Mouse (Mus musculus) lung, postnatal 0 days (tissue): ENCODE measurements around the gene Nrxn3. TPM values are rescaled to one million over a fixed set of nuclear protein-coding genes. Genes with fewer than 3 reads are reported as not detected.
A peak's percentile ranks its signal among the peaks of the same experiment; 100 is the strongest.

Experiments used
- ATAC-seq: fragments of 200-750 bp; cut with Nextera tagmentation; 2 replicates; pipeline ENCODE4 v1.8.0; 2017; ENCODE audit warnings: moderate library complexity
- DNase-seq: peaks from one replicate; pipeline ENCODE4 v3.0.0-alpha.2; 2016; ENCODE audit warnings: low spot score
- H3K27ac ChIP-seq: fragments of 300-500 bp; sonication (generic); 2 replicates; pipeline ENCODE4 v1.5.1; 2014; ENCODE audit warnings: antibody characterized with exemption, mild to moderate bottlenecking, low read length, mixed read lengths
- H3K27me3 ChIP-seq: fragments of 300-500 bp; sonication (generic); replicated peaks from 2 replicates; pipeline ENCODE4 v1.6.1; 2014; ENCODE audit warnings: low read length, mixed read lengths; ENCODE audit not compliant: insufficient read depth
- H3K36me3 ChIP-seq: fragments of 300-500 bp; sonication (generic); 2 replicates; pipeline ENCODE4 v1.6.1; 2014; ENCODE audit warnings: low read length, mixed read lengths; ENCODE audit not compliant: insufficient read depth
- H3K4me1 ChIP-seq: fragments of 300-500 bp; sonication (generic); 2 replicates; pipeline ENCODE4 v1.6.1; 2014; ENCODE audit warnings: antibody characterized with exemption, low read depth, low read length, mixed read lengths; ENCODE audit not compliant: insufficient read depth
- H3K4me2 ChIP-seq: fragments of 300-500 bp; sonication (generic); replicated peaks from 2 replicates; pipeline ENCODE4 v1.6.1; 2014; ENCODE audit warnings: low read depth, mild to moderate bottlenecking, low read length, moderate library complexity, mixed read lengths
- H3K4me3 ChIP-seq: fragments of 300-500 bp; sonication (generic); 2 replicates; pipeline ENCODE4 v1.5.1; 2014; ENCODE audit warnings: low read depth, low read length
- H3K9ac ChIP-seq: fragments of 300-500 bp; sonication (generic); replicated peaks from 2 replicates; pipeline ENCODE4 v1.6.1; 2014; ENCODE audit warnings: low read depth, mild to moderate bottlenecking
- H3K9me3 ChIP-seq: fragments of 300-500 bp; sonication (generic); 2 replicates; pipeline ENCODE4 v1.6.1; 2016; ENCODE audit warnings: low read length, mixed read lengths
- CTCF ChIP-seq: IDR thresholded peaks from 2 replicates; pipeline ENCODE4 v1.5.1; 2016; ENCODE audit warnings: antibody characterized with exemption, mild to moderate bottlenecking
- EP300 ChIP-seq: IDR thresholded peaks from 2 replicates; pipeline ENCODE4 v1.6.1; 2016; ENCODE audit warnings: antibody characterized with exemption, mild to moderate bottlenecking, control low read depth
- WGBS: fragments of 180-500 bp; shearing (Covaris S2); extraction: QIAGEN DNeasy Blood & Tissue Kit; methylation state at CpG from one replicate; pipeline ENCODE4 v1.1.7; 2014; 5-methylcytosine and 5-hydroxymethylcytosine counted together
- polyA plus RNA-seq: library from polyadenylated mRNA; unstranded; fragments of >200 nt; fragmentation: Nextera tagmentation; extraction: Ambion mirVana; gene quantifications from 2 replicates; pipeline ENCODE4 v1.2.1, GENCODE M21; 2015

Nrxn3 gene
- polyA plus RNA-seq, 1 experiment from 2014 or later: 2.1 TPM

DNA sequence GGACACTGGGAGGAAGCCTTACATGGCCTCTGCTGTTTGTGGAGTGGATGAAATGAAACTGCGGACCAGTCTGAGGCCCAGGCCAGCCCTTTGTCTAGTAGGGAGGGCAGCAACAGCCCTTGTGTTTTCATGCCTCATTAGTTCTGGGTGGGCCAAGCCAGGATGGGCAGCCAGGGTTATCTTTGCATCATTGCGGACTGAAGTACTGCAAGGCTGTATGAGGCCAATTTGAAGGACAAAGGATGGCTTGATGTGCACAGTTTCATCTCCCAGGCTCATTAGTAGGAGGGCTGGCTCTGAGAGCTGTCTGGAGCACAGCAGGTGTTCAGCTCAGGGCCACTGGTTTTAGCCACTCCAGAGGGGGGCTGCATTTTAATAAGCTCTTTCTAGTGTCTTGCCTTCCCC, 458.5 kb downstream of the Nrxn3 start:
- 76% methylated on average over 2 of the region's 2 CpGs for WGBS
- Histone ChIP-seq H3K27me3 (no peaks in the 10 kb centered on the region), H3K4me3 (no peak overlapping the region), H3K4me1 (no peaks in the 10 kb centered on the region), H3K4me2 (no peak overlapping the region), H3K36me3 (no peaks in the 10 kb centered on the region), H3K9ac (no peak overlapping the region), H3K27ac (no peak overlapping the region), H3K9me3 (no peaks in the 10 kb centered on the region)
- ATAC-seq (no peak), DNase-seq (no peak)
- TF ChIP-seq EP300 (no peak), CTCF (no peak)

DNA sequence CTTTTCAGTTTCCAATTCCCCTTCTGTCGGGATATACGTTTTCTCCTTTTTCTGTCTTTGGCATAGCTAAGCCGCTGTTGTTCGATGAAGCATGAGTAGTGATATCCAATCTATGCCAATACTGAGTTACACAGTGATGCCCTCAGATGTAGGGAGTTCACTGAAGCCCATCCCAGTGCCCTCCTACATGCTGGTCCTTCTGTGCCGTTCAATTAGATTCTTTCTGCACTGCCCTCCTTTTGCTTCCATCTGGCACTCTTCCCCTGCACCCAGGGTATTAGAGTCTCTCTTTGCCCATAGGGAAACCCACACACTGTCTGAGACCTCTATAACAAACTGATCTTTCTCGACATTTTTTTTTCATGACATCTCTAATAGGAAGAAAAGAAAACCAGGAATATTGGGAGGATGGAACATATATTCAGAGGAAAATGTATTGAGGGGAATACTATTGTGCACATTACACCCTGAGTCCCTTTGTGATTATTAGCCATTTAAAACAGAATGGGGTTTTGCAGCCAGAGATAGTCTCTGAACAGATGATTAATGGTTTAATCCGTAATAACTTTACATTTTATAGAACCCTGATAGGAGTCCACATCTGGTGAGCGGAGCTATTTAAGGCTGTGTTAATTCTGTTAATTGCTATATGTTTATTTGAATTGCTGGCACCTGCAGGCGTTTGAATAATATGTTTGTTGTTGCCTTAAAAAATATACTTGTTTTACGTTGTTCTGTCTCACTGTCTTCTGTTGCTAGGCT, 476.3 kb downstream of the Nrxn3 start:
- no peaks in the 10 kb centered on the region for H3K36me3 ChIP-seq
- no peak overlapping the region for H3K4me2 ChIP-seq
- no peaks in the 10 kb centered on the region for H3K9me3 ChIP-seq
- H3K4me1 ChIP-seq: no peaks in the 10 kb centered on the region
- WGBS: 78% methylated on average over 10 of the region's 10 CpGs
- no peak overlapping the region for H3K4me3 ChIP-seq
- no peak for ATAC-seq
- no peak for DNase-seq
- H3K9ac ChIP-seq: no peak overlapping the region
- H3K27me3 ChIP-seq: no peaks in the 10 kb centered on the region
- no peak overlapping the region for H3K27ac ChIP-seq
- no peak for TF ChIP-seq CTCF
- TF ChIP-seq EP300: no peak

- Histone ChIP-seq H3K27me3 (no peaks in the 10 kb centered on the region), H3K4me1 (no peaks in the 10 kb centered on the region), H3K9ac (no peak overlapping the region), H3K4me2 (no peak overlapping the region), H3K4me3 (no peak overlapping the region), H3K27ac (no peak overlapping the region), H3K36me3 (no peaks in the 10 kb centered on the region), H3K9me3 (no peaks in the 10 kb centered on the region)
- whole genome bisulfite sequencing: 26% methylated on average over 2 of the region's 2 CpGs
- TF ChIP-seq CTCF (peak; percentile 39), EP300 (no peak)
- DNase-seq: peak; percentile 7
- no peak for ATAC-seq
Measured at GRCm38 (mm10) chr12:89211608-89212007, 488.9 kb downstream of the Nrxn3 start.

GRCm38 (mm10) chr12:89239826-89240225, 517.1 kb downstream of the Nrxn3 start:
- no peak for TF ChIP-seq CTCF
- DNase-seq: peak; percentile 44
- Histone ChIP-seq H3K4me2 (no peak overlapping the region), H3K27me3 (no peaks in the 10 kb centered on the region), H3K4me1 (no peaks in the 10 kb centered on the region), H3K9me3 (no peaks in the 10 kb centered on the region), H3K4me3 (no peak overlapping the region), H3K9ac (no peak overlapping the region), H3K27ac (no peak overlapping the region), H3K36me3 (no peaks in the 10 kb centered on the region)
- 8% methylated on average over 1 of the region's 1 CpGs for WGBS
- ATAC-seq: peak; percentile 79

DNA sequence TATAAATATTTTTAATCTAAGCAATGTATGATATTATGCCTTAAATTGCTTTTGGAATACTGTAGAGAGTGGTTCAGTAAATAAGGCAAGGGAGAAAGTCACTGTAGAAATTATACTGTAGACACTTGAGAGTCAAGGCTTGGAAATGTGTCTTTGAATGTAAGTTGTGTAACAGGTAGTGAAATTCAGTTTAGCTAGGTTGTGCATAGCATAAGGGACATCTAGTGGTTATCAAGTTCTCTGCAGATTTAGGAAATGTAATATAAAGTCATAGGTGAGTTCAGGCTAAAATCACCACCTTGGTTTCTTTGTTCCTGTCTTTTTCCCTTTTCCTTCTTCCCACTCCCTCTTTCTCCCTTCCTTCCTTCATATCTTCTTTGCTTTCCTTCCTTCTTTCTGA, 518.9 kb downstream of the Nrxn3 start:
- H3K9ac ChIP-seq: no peak overlapping the region
- H3K4me2 ChIP-seq: no peak overlapping the region
- DNase-seq (no peak), ATAC-seq (no peak)
- no peaks in the 10 kb centered on the region for H3K4me1 ChIP-seq
- no peaks in the 10 kb centered on the region for H3K36me3 ChIP-seq
- H3K27me3 ChIP-seq: no peaks in the 10 kb centered on the region
- H3K9me3 ChIP-seq: no peaks in the 10 kb centered on the region
- no peak overlapping the region for H3K27ac ChIP-seq
- TF ChIP-seq CTCF (no peak), EP300 (no peak)
- no peak overlapping the region for H3K4me3 ChIP-seq

DNA sequence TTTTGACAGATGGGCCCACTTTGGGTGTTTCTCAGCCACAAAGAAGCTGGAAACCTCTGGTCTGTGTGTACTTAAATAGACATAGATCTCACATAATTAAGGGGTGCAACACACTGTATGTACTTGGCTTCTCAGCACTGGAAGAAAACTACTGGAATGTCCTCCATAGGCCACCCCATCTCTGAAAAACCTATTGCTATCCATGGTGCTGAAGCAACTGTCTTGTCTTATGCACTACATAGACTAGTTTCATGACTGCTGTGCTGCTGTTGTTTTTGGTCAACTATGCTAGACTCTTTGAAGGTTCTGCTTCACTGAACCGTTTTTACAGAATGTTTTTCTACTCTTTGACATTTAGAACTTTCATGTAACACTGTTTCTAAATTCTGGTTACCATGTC, 519.8 kb downstream of the Nrxn3 start:
- WGBS: 22% methylated on average over 1 of the region's 1 CpGs
- H3K4me3 ChIP-seq: no peak overlapping the region
- no peak for ATAC-seq
- H3K4me2 ChIP-seq: no peak overlapping the region
- no peaks in the 10 kb centered on the region for H3K4me1 ChIP-seq
- DNase-seq: peak; percentile 7
- no peak for TF ChIP-seq EP300
- TF ChIP-seq CTCF: no peak
- no peaks in the 10 kb centered on the region for H3K27me3 ChIP-seq
- no peaks in the 10 kb centered on the region for H3K9me3 ChIP-seq
- no peak overlapping the region for H3K9ac ChIP-seq
- no peaks in the 10 kb centered on the region for H3K36me3 ChIP-seq
- no peak overlapping the region for H3K27ac ChIP-seq
